Mouse (Mus musculus): ENCODE data around the gene Hist1h2ae.

GRCm38 (mm10) chr13:23609844-23610243, 38.8 kb upstream of the Hist1h2ae start:
- TF ChIP-seq HCFC1 (IDR thresholded peaks at IDR 0.05; ENCODE audit: borderline replicate concordance, insufficient read depth, low read length): no peak
- TF ChIP-seq ZC3H11A (IDR thresholded peaks at IDR 0.05; ENCODE audit: borderline replicate concordance, low read depth, low read length): no peak

Data from ES-E14 (cell line).